Mouse (Mus musculus) liver, embryonic 14.5 days (tissue): ENCODE measurements around the gene Morn1.

Experiments
- CTCF ChIP-seq: IDR thresholded peaks from 2 replicates; pipeline ENCODE4 v1.5.1; 2016; ENCODE audit warnings: antibody characterized with exemption, low read depth, control low read depth
- EP300 ChIP-seq: IDR thresholded peaks from 2 replicates; pipeline ENCODE4 v1.6.1; 2016; ENCODE audit warnings: antibody characterized with exemption, low read depth

DNA sequence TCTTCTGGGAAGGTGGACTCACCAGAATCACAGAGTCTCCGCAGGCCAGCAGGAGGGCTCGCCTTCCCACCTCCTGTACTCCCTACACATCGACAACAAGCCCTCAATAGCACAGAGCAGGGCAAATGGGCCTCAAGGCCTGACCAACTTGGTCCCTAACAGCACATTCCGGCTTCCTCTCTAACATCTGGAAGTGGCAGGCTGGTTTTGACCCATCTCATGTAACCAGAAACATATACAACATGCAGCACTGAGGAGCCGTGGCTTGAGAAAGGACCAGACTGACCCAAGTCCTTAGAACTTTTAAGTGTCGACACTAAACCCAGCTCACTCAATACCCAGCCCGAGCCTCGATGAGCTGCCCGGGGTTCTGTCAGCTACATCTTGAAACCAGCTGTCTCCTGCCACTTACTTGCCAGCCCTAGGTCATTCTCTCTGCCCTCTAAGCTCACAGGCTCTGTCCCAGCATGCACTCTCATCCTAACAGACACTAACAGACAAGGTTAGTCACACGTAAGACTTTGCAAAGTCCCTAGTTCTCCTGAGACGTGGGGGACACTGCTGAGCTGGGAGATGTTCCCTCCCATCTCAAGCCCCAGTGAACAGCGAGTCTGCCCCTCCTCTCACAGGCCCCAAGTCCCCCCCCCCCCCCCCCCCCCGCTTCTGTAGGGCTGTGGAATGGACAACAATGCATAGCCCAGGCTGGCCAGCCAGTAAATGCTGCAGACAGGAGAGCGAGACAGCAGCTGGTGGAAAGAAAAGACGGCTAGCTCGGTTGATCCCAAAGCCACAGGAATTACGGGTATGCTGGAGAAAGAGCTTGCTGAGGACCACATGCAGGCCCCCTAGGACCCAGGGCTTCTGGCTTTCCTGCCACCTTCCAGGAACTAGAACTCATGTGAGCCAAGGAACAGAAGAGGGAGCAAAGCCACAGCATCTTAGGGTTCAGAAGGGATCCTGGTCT lies 87.7 kb downstream of the Morn1 start:
- TF ChIP-seq CTCF: no peak
- no peak for TF ChIP-seq EP300
